Mouse (Mus musculus) C2C12 (cell line): Measurements from ENCODE around the gene Dock1.

Experiments used
- CTCF ChIP-seq: IDR thresholded peaks from one replicate; pipeline ENCODE4 v1.5.1; 2011; ENCODE audit not compliant: control insufficient read depth, insufficient read depth, insufficient read length
- MAX ChIP-seq: IDR thresholded peaks from one replicate; pipeline ENCODE4 v1.6.1; 2011; ENCODE audit warnings: mild to moderate bottlenecking, control low read depth
- MYOG ChIP-seq: IDR thresholded peaks from one replicate; pipeline ENCODE4 v1.6.1; 2011; ENCODE audit not compliant: control insufficient read depth, insufficient read length; ENCODE audit errors: extremely low read depth

GRCm38 (mm10) chr7:134671467-134671901 lies 1.0 kb downstream of the Dock1 start:
- TF ChIP-seq CTCF, result no peak
- no peak for TF ChIP-seq MAX
- no peak for TF ChIP-seq MYOG
